Mouse (Mus musculus): ENCODE results near the gene Trio. TPM values are rescaled to one million over a fixed set of nuclear protein-coding genes. Genes with fewer than 3 reads are reported as not detected.

Gene Trio
- total and polyA plus RNA-seq, 2 experiments from 2014 or later, result 21.9 to 214 TPM

GRCm38 (mm10) chr15:27810262-27810661 lies 215.4 kb downstream of the Trio start:
- no peak for ATAC-seq
- no peak for TF ChIP-seq CTCF (IDR thresholded peaks at IDR 0.05; ENCODE audit: low read depth)
- Histone ChIP-seq H3K36me3 (ENCODE audit: insufficient read depth) (peaks cover 48% of the 10 kb centered on the region), H3K9ac (no peak overlapping the region), H3K4me1 (ENCODE audit: insufficient read depth) (no peaks in the 10 kb centered on the region; the same call in 1 of the 2 replicates), H3K4me3 (ENCODE audit: low read depth, low read length) (no peak overlapping the region), H3K4me2 (ENCODE audit: low read depth) (no peak overlapping the region), H3K27me3 (ENCODE audit: insufficient read depth, low read length) (no peaks in the 10 kb centered on the region), H3K9me3 (ENCODE audit: low read length) (no peaks in the 10 kb centered on the region), H3K27ac (ENCODE audit: low read depth, low read length) (peak overlapping the region; percentile 35; the same call in 1 of the 2 replicates)
- 68% methylated on average over 7 of the region's 7 CpGs for WGBS
- DNase-seq, result no peak

DNA sequence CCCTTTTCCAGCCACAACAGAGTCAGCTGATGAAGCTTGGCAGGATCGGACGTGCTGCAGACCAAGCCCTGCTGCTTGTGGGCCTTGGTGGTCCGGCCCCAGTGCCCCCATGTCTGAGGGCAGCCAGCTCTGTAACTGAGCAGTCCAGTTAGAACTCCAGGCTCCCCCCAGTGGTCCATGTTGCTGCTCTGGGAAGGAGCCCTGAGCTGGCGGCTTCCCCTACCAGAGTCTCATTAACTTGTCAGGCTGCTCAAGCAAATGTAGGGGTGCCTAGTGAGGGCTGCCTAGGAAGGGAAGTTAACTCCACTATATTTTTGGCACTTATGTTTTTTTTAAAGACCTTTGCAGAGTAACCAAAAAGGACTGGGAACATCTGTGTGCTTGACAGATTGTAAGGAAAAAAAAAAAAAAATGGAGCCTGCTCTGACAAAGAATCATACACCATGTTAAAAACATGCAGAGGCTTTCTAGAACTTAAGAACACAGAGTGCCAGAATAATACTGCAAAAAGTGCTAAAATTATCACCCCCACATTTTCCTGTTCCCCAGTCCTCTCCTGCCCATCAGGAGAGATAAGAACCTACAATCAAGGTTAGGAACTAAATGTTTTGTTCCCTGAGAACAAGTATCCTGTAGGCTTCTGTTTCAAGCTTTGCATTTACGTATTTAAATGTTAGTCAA lies 216.9 kb downstream of the Trio start:
- no peaks in the 10 kb centered on the region for H3K9me3 ChIP-seq (ENCODE audit: low read length)
- no peak overlapping the region for H3K4me3 ChIP-seq (ENCODE audit: low read depth, low read length)
- peaks cover 51% of the 10 kb centered on the region for H3K36me3 ChIP-seq (ENCODE audit: insufficient read depth)
- H3K27ac ChIP-seq (ENCODE audit: low read depth, low read length), result peak overlapping the region; percentile 72
- WGBS, result 36% methylated on average over 5 of the region's 5 CpGs
- H3K4me1 ChIP-seq (ENCODE audit: insufficient read depth), result no peaks in the 10 kb centered on the region; the same call in 1 of the 2 replicates
- DNase-seq (peak; percentile 67), ATAC-seq (peak; percentile 85)
- TF ChIP-seq CTCF (IDR thresholded peaks at IDR 0.05; ENCODE audit: low read depth), result peak; percentile 58
- 0 out of 2 replicates have a peak overlapping the region, but pooled peaks have one; percentile 6 for H3K9ac ChIP-seq
- H3K4me2 ChIP-seq (ENCODE audit: low read depth), result no peak overlapping the region
- H3K27me3 ChIP-seq (ENCODE audit: insufficient read depth, low read length), result no peaks in the 10 kb centered on the region

- Histone ChIP-seq H3K27me3 (ENCODE audit: insufficient read depth, low read length) (no peaks in the 10 kb centered on the region), H3K4me2 (ENCODE audit: low read depth) (no peak overlapping the region), H3K4me3 (ENCODE audit: low read depth, low read length) (no peak overlapping the region), H3K27ac (ENCODE audit: low read depth, low read length) (no peak overlapping the region), H3K9ac (no peak overlapping the region; the same call in 1 of the 2 replicates), H3K9me3 (ENCODE audit: low read length) (no peaks in the 10 kb centered on the region), H3K36me3 (ENCODE audit: insufficient read depth) (peaks cover 34% of the 10 kb centered on the region), H3K4me1 (ENCODE audit: insufficient read depth) (peaks cover 3% of the 10 kb centered on the region; the same call in 1 of the 2 replicates)
- no peak for TF ChIP-seq CTCF (IDR thresholded peaks at IDR 0.05; ENCODE audit: low read depth)
- ATAC-seq (no peak), DNase-seq (no peak)
- 58% methylated on average over 10 of the region's 10 CpGs for WGBS
These were observed 219.4 kb downstream of the Trio start for GRCm38 (mm10) chr15:27806219-27806618.

GRCm38 (mm10) chr15:27805654-27806053 lies 220.0 kb downstream of the Trio start:
- TF ChIP-seq CTCF (IDR thresholded peaks at IDR 0.05; ENCODE audit: low read depth), result no peak
- DNase-seq (no peak), ATAC-seq (no peak)
- Histone ChIP-seq H3K36me3 (ENCODE audit: insufficient read depth) (peaks cover 29% of the 10 kb centered on the region), H3K27me3 (ENCODE audit: insufficient read depth, low read length) (no peaks in the 10 kb centered on the region), H3K4me1 (ENCODE audit: insufficient read depth) (peaks cover 3% of the 10 kb centered on the region; the same call in 1 of the 2 replicates), H3K9ac (no peak overlapping the region), H3K27ac (ENCODE audit: low read depth, low read length) (no peak overlapping the region), H3K4me2 (ENCODE audit: low read depth) (no peak overlapping the region), H3K9me3 (ENCODE audit: low read length) (no peaks in the 10 kb centered on the region), H3K4me3 (ENCODE audit: low read depth, low read length) (no peak overlapping the region)
- WGBS, result 91% methylated on average over 16 of the region's 16 CpGs

- WGBS, result 86% methylated on average over 14 of the region's 14 CpGs
- no peak for ATAC-seq
- Histone ChIP-seq H3K27me3 (ENCODE audit: insufficient read depth, low read length) (no peaks in the 10 kb centered on the region), H3K4me1 (ENCODE audit: insufficient read depth) (peaks cover 3% of the 10 kb centered on the region; the same call in 1 of the 2 replicates), H3K4me2 (ENCODE audit: low read depth) (no peak overlapping the region), H3K4me3 (ENCODE audit: low read depth, low read length) (no peak overlapping the region), H3K9ac (no peak overlapping the region), H3K9me3 (ENCODE audit: low read length) (no peaks in the 10 kb centered on the region), H3K27ac (ENCODE audit: low read depth, low read length) (no peak overlapping the region), H3K36me3 (ENCODE audit: insufficient read depth) (peaks cover 24% of the 10 kb centered on the region)
- no peak for TF ChIP-seq CTCF (IDR thresholded peaks at IDR 0.05; ENCODE audit: low read depth)
- DNase-seq, result no peak
These were observed 221.2 kb downstream of the Trio start for GRCm38 (mm10) chr15:27804447-27804846.

- Histone ChIP-seq H3K9ac (no peak overlapping the region), H3K27me3 (ENCODE audit: insufficient read depth, low read length) (no peaks in the 10 kb centered on the region), H3K36me3 (ENCODE audit: insufficient read depth) (peaks cover 24% of the 10 kb centered on the region), H3K4me1 (ENCODE audit: insufficient read depth) (peaks cover 3% of the 10 kb centered on the region; the same call in 1 of the 2 replicates), H3K27ac (ENCODE audit: low read depth, low read length) (no peak overlapping the region), H3K4me3 (ENCODE audit: low read depth, low read length) (no peak overlapping the region), H3K4me2 (ENCODE audit: low read depth) (no peak overlapping the region), H3K9me3 (ENCODE audit: low read length) (no peaks in the 10 kb centered on the region)
- no peak for TF ChIP-seq CTCF (IDR thresholded peaks at IDR 0.05; ENCODE audit: low read depth)
- ATAC-seq (no peak), DNase-seq (no peak)
- 79% methylated on average over 18 of the region's 18 CpGs for WGBS
These were observed 221.9 kb downstream of the Trio start for GRCm38 (mm10) chr15:27803568-27804345.

GRCm38 (mm10) chr15:27802243-27802642 lies 223.4 kb downstream of the Trio start:
- Histone ChIP-seq H3K4me2 (ENCODE audit: low read depth) (no peak overlapping the region), H3K4me3 (ENCODE audit: low read depth, low read length) (no peak overlapping the region), H3K9ac (no peak overlapping the region), H3K27me3 (ENCODE audit: insufficient read depth, low read length) (no peaks in the 10 kb centered on the region), H3K9me3 (ENCODE audit: low read length) (no peaks in the 10 kb centered on the region), H3K27ac (ENCODE audit: low read depth, low read length) (no peak overlapping the region), H3K36me3 (ENCODE audit: insufficient read depth) (peaks cover 28% of the 10 kb centered on the region), H3K4me1 (ENCODE audit: insufficient read depth) (peaks cover 7% of the 10 kb centered on the region; the same call in 1 of the 2 replicates)
- no peak for TF ChIP-seq CTCF (IDR thresholded peaks at IDR 0.05; ENCODE audit: low read depth)
- 83% methylated on average over 12 of the region's 12 CpGs for WGBS
- ATAC-seq (no peak), DNase-seq (no peak)
